Mouse (Mus musculus) stomach, postnatal 0 days (tissue): ENCODE results near the gene Arl8a.

Experiments used
- CTCF ChIP-seq: IDR thresholded peaks from 2 replicates; pipeline ENCODE4 v1.5.1; 2016; ENCODE audit warnings: antibody characterized with exemption, low read depth, mild to moderate bottlenecking, moderate library complexity
- EP300 ChIP-seq: optimal IDR thresholded peaks from 2 replicates; pipeline ENCODE3; 2016; ENCODE audit warnings: antibody characterized with exemption

- no peak for TF ChIP-seq EP300
- peak; percentile 77 for TF ChIP-seq CTCF
Observed at GRCm38 (mm10) chr1:135108611-135109010, 38.0 kb upstream of the Arl8a start.
